Mouse (Mus musculus) forebrain, embryonic 12.5 days (tissue): ENCODE measurements around the gene Ccdc88c. TPM values are rescaled to one million over a fixed set of nuclear protein-coding genes. Genes with fewer than 3 reads are reported as not detected.

ENCODE experiments used
- microRNA counts: library from miRNA; unstranded; fragments of <30 nt; microRNA quantifications from one replicate; lab custom pipeline; 2017
- microRNA-seq: library from miRNA; unstranded; fragments of <30 nt; microRNA quantifications from one replicate; pipeline ENCODE4, GENCODE M21; 2017
- polyA plus RNA-seq: library from polyadenylated mRNA; unstranded; fragments of >200 nt; fragmentation: Nextera tagmentation; extraction: Ambion mirVana; gene quantifications from 2 replicates; pipeline ENCODE4 v1.2.1, GENCODE M21; 2016

The Ccdc88c gene
- polyA plus RNA-seq, 1 experiment from 2014 or later = 28.8 TPM

MicroRNAs within 50 kb of the gene (microRNA counts, 519-probe panel; counts per million panel counts)
- not detected for microRNA mmu-miR-1190 (lab: Ali Mortazavi, UCI)

Small RNAs within 50 kb of the gene (microRNA-seq; reads per million reads assigned to microRNA genes)
- gene Mir1190 = not detected

Other genes with a start within 250 kb of the Ccdc88c start
- gene Dglucy, start 250.0 kb downstream of the Ccdc88c start, polyA plus RNA-seq = 1.4 and 2.7 TPM in 2 replicates
- gene Gpr68, start 120.9 kb downstream of the Ccdc88c start, polyA plus RNA-seq = 0.22 and 0.26 TPM in 2 replicates
- gene Ppp4r3a, start 54.6 kb upstream of the Ccdc88c start, polyA plus RNA-seq = 74.8 and 78.0 TPM in 2 replicates